In genomic region chr1:131142472-131142871, GRCm38 (mm10) we compare ENCODE assay signal across 22 mouse cellular contexts.
"Had no signal": no experiment of that assay in that cellular context is flagged by ENCODE, and none has a peak within 500 bp of the region (broad histone marks: within the 10 kb centered on the region; RNA-seq: fewer than 3 reads in every experiment).

No protein-coding gene starts in this region.

- H3K9ac ChIP-seq: kidney, embryonic 15.5 days; limb, embryonic 12.5 days; limb, embryonic 15.5 days; liver, embryonic 12.5 days; midbrain, embryonic 12.5 days; midbrain, embryonic 15.5 days; neural tube, embryonic 12.5 days; neural tube, embryonic 15.5 days had no signal

- H3K4me2 ChIP-seq: kidney, embryonic 15.5 days; limb, embryonic 12.5 days; limb, embryonic 15.5 days; liver, embryonic 12.5 days; midbrain, embryonic 12.5 days; midbrain, embryonic 15.5 days; neural tube, embryonic 12.5 days; neural tube, embryonic 15.5 days had no signal

- H3K4me1 ChIP-seq: limb, embryonic 12.5 days; neural tube, embryonic 12.5 days had no signal

- H3K27ac ChIP-seq: kidney, embryonic 15.5 days; limb, embryonic 12.5 days; limb, embryonic 15.5 days; liver, embryonic 12.5 days; midbrain, embryonic 12.5 days; midbrain, embryonic 15.5 days; neural tube, embryonic 12.5 days; neural tube, embryonic 15.5 days; stomach, postnatal 0 days had no signal

- H3K27me3 ChIP-seq: kidney, embryonic 15.5 days; limb, embryonic 12.5 days; limb, embryonic 15.5 days; liver, embryonic 12.5 days; midbrain, embryonic 15.5 days; neural tube, embryonic 12.5 days; neural tube, embryonic 15.5 days had no signal

- ATAC-seq: liver, embryonic 12.5 days; midbrain, embryonic 15.5 days had no signal

- H3K9me3 ChIP-seq: kidney, embryonic 15.5 days; limb, embryonic 12.5 days; limb, embryonic 15.5 days; liver, embryonic 12.5 days; midbrain, embryonic 12.5 days; midbrain, embryonic 15.5 days; neural tube, embryonic 12.5 days; neural tube, embryonic 15.5 days had no signal

- H3K4me3 ChIP-seq: kidney, embryonic 15.5 days; limb, embryonic 12.5 days; limb, embryonic 15.5 days; liver, embryonic 12.5 days; midbrain, embryonic 12.5 days; midbrain, embryonic 15.5 days; neural tube, embryonic 12.5 days; neural tube, embryonic 15.5 days had no signal

- DNase-seq: kidney, adult 8-10 months; kidney, postnatal 10 days; kidney, postnatal 4 days; left cerebral cortex, postnatal 4 days; lung, adult 2 months; lung, postnatal 14 days; lung, postnatal 4 days; right cerebral cortex, adult 18-20 months; right cerebral cortex, postnatal 14 days; right cerebral cortex, postnatal 4 days; thymus, adult 2 months; thymus, postnatal 14 days; thymus, postnatal 4 days had no signal

- H3K36me3 ChIP-seq: kidney, embryonic 15.5 days; limb, embryonic 12.5 days; limb, embryonic 15.5 days; liver, embryonic 12.5 days; midbrain, embryonic 12.5 days; midbrain, embryonic 15.5 days; neural tube, embryonic 12.5 days; neural tube, embryonic 15.5 days had no signal
